10 mouse cellular contexts compared by ENCODE assay signal in genomic region chr2:147968671-147969070, GRCm38 (mm10).
A peak's percentile ranks its signal among the peaks of the same experiment; 100 is the strongest.
DNase-seq lines count a peak whose midpoint lies in the region; ATAC-seq and TF ChIP-seq lines count a peak whose summit lies in the region.
"Had no signal": no experiment of that assay in that cellular context is flagged by ENCODE, and none has a peak within 500 bp of the region (broad histone marks: within the 10 kb centered on the region; RNA-seq: fewer than 3 reads in every experiment).

No protein-coding gene starts in this region.

- H3K36me3 ChIP-seq in midbrain, embryonic 12.5 days: no peaks in the 10 kb centered on the region
- no peaks in the 10 kb centered on the region for H3K36me3 ChIP-seq in midbrain, embryonic 16.5 days (ENCODE audit: control insufficient read depth, insufficient read depth, low read length)
- no peaks in the 10 kb centered on the region for H3K36me3 ChIP-seq in lung, postnatal 0 days (ENCODE audit: insufficient read depth, low read length)

- WGBS in midbrain, embryonic 12.5 days: 18% methylated on average over 10 of the region's 10 CpGs
- 21% methylated on average over 10 of the region's 10 CpGs for WGBS in midbrain, embryonic 16.5 days
- WGBS in lung, postnatal 0 days: 43% methylated on average over 10 of the region's 10 CpGs

- peaks cover 10% of the 10 kb centered on the region; the same call in 1 of the 2 replicates for H3K4me1 ChIP-seq in midbrain, embryonic 12.5 days
- H3K4me1 ChIP-seq in midbrain, embryonic 16.5 days (ENCODE audit: control insufficient read depth, insufficient read depth, low read length): no peaks in the 10 kb centered on the region
- H3K4me1 ChIP-seq in lung, postnatal 0 days (ENCODE audit: insufficient read depth, low read depth, low read length): no peaks in the 10 kb centered on the region

- TF ChIP-seq CTCF in lung, postnatal 0 days (IDR thresholded peaks at IDR 0.05): no peak
- no peak for TF ChIP-seq CTCF in left cerebral cortex, adult 2 months (IDR thresholded peaks at IDR 0.05)

- intact Hi-C loops in left cerebral cortex, adult 2 months (cut with DNase I): no loop called here

- TF ChIP-seq EP300 in lung, postnatal 0 days (IDR thresholded peaks at IDR 0.05): no peak

- H3K9ac ChIP-seq in midbrain, embryonic 12.5 days (replicated peaks): no peak overlapping the region
- no peak overlapping the region for H3K9ac ChIP-seq in midbrain, embryonic 16.5 days (ENCODE audit: low read depth, low read length)
- H3K9ac ChIP-seq in lung, postnatal 0 days (replicated peaks; ENCODE audit: low read depth): no peak overlapping the region

- H3K9me3 ChIP-seq in midbrain, embryonic 12.5 days: no peaks in the 10 kb centered on the region
- no peaks in the 10 kb centered on the region for H3K9me3 ChIP-seq in midbrain, embryonic 16.5 days (replicated peaks; ENCODE audit: control insufficient read depth, low read length, poor library complexity, severe bottlenecking)
- H3K9me3 ChIP-seq in lung, postnatal 0 days (ENCODE audit: low read length): no peaks in the 10 kb centered on the region

- peaks cover 24% of the 10 kb centered on the region for H3K27me3 ChIP-seq in midbrain, embryonic 12.5 days
- no peaks in the 10 kb centered on the region for H3K27me3 ChIP-seq in midbrain, embryonic 16.5 days (ENCODE audit: control insufficient read depth, insufficient read depth, low read depth, low read length)
- no peaks in the 10 kb centered on the region for H3K27me3 ChIP-seq in lung, postnatal 0 days (replicated peaks; ENCODE audit: insufficient read depth, low read length)

- no peak overlapping the region for H3K4me2 ChIP-seq in midbrain, embryonic 12.5 days (replicated peaks)
- H3K4me2 ChIP-seq in midbrain, embryonic 16.5 days (ENCODE audit: low read length): no peak overlapping the region
- 0 out of 2 replicates have a peak overlapping the region, but pooled peaks have one; percentile 11 for H3K4me2 ChIP-seq in lung, postnatal 0 days (replicated peaks; ENCODE audit: low read depth, low read length)

- peak; percentile 47 for ATAC-seq in midbrain, embryonic 12.5 days (ENCODE audit: low FRiP score, low read depth)
- no peak for ATAC-seq in midbrain, embryonic 16.5 days
- peak; percentile 90 for ATAC-seq in lung, postnatal 0 days
- ATAC-seq in inflammation-experienced regulatory T-cells, adult 6 months: no peak

- DNase-seq in kidney, postnatal 10 days: peak; percentile 9
- DNase-seq in lung, postnatal 0 days (ENCODE audit: low spot score): peak; percentile 77
- no peak for DNase-seq in left cerebral cortex, adult 2 months (ENCODE audit: extremely low spot score in 1 of 2, low spot score in 2 of 2)
- DNase-seq in cerebellum, adult 11 months: no peak
- DNase-seq in spleen, postnatal 10 days (ENCODE audit: low spot score in 2 of 2): no peak
- DNase-seq: adrenal gland, postnatal 14 days; spleen, adult 18-20 months had no signal

- 0 out of 2 replicates have a peak overlapping the region, but pooled peaks have one; percentile 1 for H3K27ac ChIP-seq in midbrain, embryonic 12.5 days (replicated peaks)
- H3K27ac ChIP-seq in midbrain, embryonic 16.5 days (ENCODE audit: low read length): no peak overlapping the region
- H3K27ac ChIP-seq in lung, postnatal 0 days (ENCODE audit: low read length): no peak overlapping the region
- H3K27ac ChIP-seq in left cerebral cortex, adult 2 months: no peak overlapping the region

- H3K4me3 ChIP-seq in midbrain, embryonic 12.5 days: no peak overlapping the region
- no peak overlapping the region for H3K4me3 ChIP-seq in midbrain, embryonic 16.5 days (ENCODE audit: low read depth, low read length)
- H3K4me3 ChIP-seq in lung, postnatal 0 days (ENCODE audit: low read depth, low read length): no peak overlapping the region
- no peak overlapping the region for H3K4me3 ChIP-seq in left cerebral cortex, adult 2 months

Comparison
In these comparisons a context has a peak if more than half of its experiments do, and no peak if none do; other contexts are left out.
1. ATAC-seq: peak in midbrain, embryonic 12.5 days (single experiment) and lung, postnatal 0 days (single experiment); none in midbrain, embryonic 16.5 days (single experiment) and inflammation-experienced regulatory T-cells, adult 6 months (single experiment).
2. DNase-seq: peak in kidney, postnatal 10 days (single experiment) and lung, postnatal 0 days (single experiment); none in left cerebral cortex, adult 2 months (0 of 2), cerebellum, adult 11 months (single experiment) and spleen, postnatal 10 days (0 of 2).